8 mouse cellular contexts compared by ENCODE assay signal in genomic region chr1:119837035-119837751, GRCm38 (mm10). TPM values are rescaled to one million over a fixed set of nuclear protein-coding genes. Genes with fewer than 3 reads are reported as not detected.
DNase-seq lines count a peak whose midpoint lies in the region; ATAC-seq and TF ChIP-seq lines count a peak whose summit lies in the region.

Gene Ptpn4, minus strand, starts transcription at chr1:119837613.

- H3K9me3 ChIP-seq in embryonic facial prominence, embryonic 14.5 days (ENCODE audit: control insufficient read depth, low read length), result no peaks in the 10 kb centered on the region
- H3K9me3 ChIP-seq in limb, embryonic 13.5 days, result no peaks in the 10 kb centered on the region
- H3K9me3 ChIP-seq in midbrain, embryonic 16.5 days (replicated peaks; ENCODE audit: control insufficient read depth, low read length, poor library complexity, severe bottlenecking), result no peaks in the 10 kb centered on the region

- H3K4me2 ChIP-seq in embryonic facial prominence, embryonic 14.5 days (ENCODE audit: low read depth, low read length), result peak within 1 kb of the TSS; percentile 74
- H3K4me2 ChIP-seq in limb, embryonic 13.5 days (replicated peaks), result peak within 1 kb of the TSS; percentile 67
- H3K4me2 ChIP-seq in midbrain, embryonic 16.5 days (ENCODE audit: low read length), result peak within 1 kb of the TSS; percentile 86

- no peaks in the 10 kb centered on the region for H3K36me3 ChIP-seq in embryonic facial prominence, embryonic 14.5 days (ENCODE audit: control insufficient read depth, insufficient read depth, low read length)
- peaks cover 2% of the 10 kb centered on the region; the same call in 1 of the 2 replicates for H3K36me3 ChIP-seq in heart, adult 2 months (ENCODE audit: control insufficient read depth, insufficient read depth, low read length)
- no peaks in the 10 kb centered on the region for H3K36me3 ChIP-seq in limb, embryonic 13.5 days
- no peaks in the 10 kb centered on the region for H3K36me3 ChIP-seq in midbrain, embryonic 16.5 days (ENCODE audit: control insufficient read depth, insufficient read depth, low read length)

- peak; percentile 97 for DNase-seq in 3T3-L1 (ENCODE audit: low read depth, low spot score)
- DNase-seq in adrenal gland, postnatal 4 days (ENCODE audit: low spot score in 2 of 2), result peak; percentile 89 to 95
- DNase-seq in embryonic facial prominence, embryonic 14.5 days (ENCODE audit: low spot score), result peak; percentile 99
- peak; percentile 99 for DNase-seq in heart, adult 2 months
- DNase-seq in kidney, adult 8-10 months, result peak; percentile 99
- DNase-seq in spleen, postnatal 10 days (ENCODE audit: low spot score in 2 of 2), result peak; percentile 93 to 97

- TF ChIP-seq CTCF in heart, adult 2 months (IDR thresholded peaks at IDR 0.05), result no peak

- H3K4me3 ChIP-seq in embryonic facial prominence, embryonic 14.5 days (ENCODE audit: low read depth, low read length), result peak within 1 kb of the TSS; percentile 95
- peak within 1 kb of the TSS; percentile 91 for H3K4me3 ChIP-seq in heart, adult 2 months
- H3K4me3 ChIP-seq in limb, embryonic 13.5 days, result peak within 1 kb of the TSS; percentile 84
- peak within 1 kb of the TSS; percentile 59 for H3K4me3 ChIP-seq in midbrain, embryonic 16.5 days (ENCODE audit: low read depth, low read length)

- peak within 1 kb of the TSS; percentile 89 for H3K9ac ChIP-seq in embryonic facial prominence, embryonic 14.5 days (ENCODE audit: low read depth, low read length)
- peak within 1 kb of the TSS; percentile 89 for H3K9ac ChIP-seq in heart, adult 2 months (ENCODE audit: low read depth, low read length)
- H3K9ac ChIP-seq in limb, embryonic 13.5 days, result peak within 1 kb of the TSS; percentile 88
- H3K9ac ChIP-seq in midbrain, embryonic 16.5 days (ENCODE audit: low read depth, low read length), result peak within 1 kb of the TSS; percentile 90

- WGBS in embryonic facial prominence, embryonic 14.5 days, result under 1% methylated on average over 48 of the region's 79 CpGs
- under 1% methylated on average over 75 of the region's 79 CpGs for WGBS in heart, adult 2 months
- WGBS in limb, embryonic 13.5 days, result under 1% methylated on average over 78 of the region's 79 CpGs
- WGBS in midbrain, embryonic 16.5 days, result under 1% methylated on average over 78 of the region's 79 CpGs

- H3K4me1 ChIP-seq in embryonic facial prominence, embryonic 14.5 days (ENCODE audit: control insufficient read depth, insufficient read depth, low read length), result peaks cover 14% of the 10 kb centered on the region
- H3K4me1 ChIP-seq in heart, adult 2 months (ENCODE audit: control insufficient read depth, insufficient read depth, low read length), result no peaks in the 10 kb centered on the region; the same call in 1 of the 2 replicates
- H3K4me1 ChIP-seq in limb, embryonic 13.5 days, result peaks cover 13% of the 10 kb centered on the region
- peaks cover 14% of the 10 kb centered on the region for H3K4me1 ChIP-seq in midbrain, embryonic 16.5 days (ENCODE audit: control insufficient read depth, insufficient read depth, low read length)

- peak; percentile 82 for TF ChIP-seq POLR2A in heart, adult 2 months (IDR thresholded peaks at IDR 0.05; ENCODE audit: insufficient read depth, low read depth, low read length)

- H3K79me2 ChIP-seq in heart, adult 2 months (replicated peaks; ENCODE audit: control insufficient read depth, insufficient read depth, low read length), result no peaks in the 10 kb centered on the region

- peak within 1 kb of the TSS; percentile 88 for H3K27ac ChIP-seq in embryonic facial prominence, embryonic 14.5 days (replicated peaks; ENCODE audit: low read depth, low read length)
- peak within 1 kb of the TSS; percentile 85 for H3K27ac ChIP-seq in heart, adult 2 months
- H3K27ac ChIP-seq in limb, embryonic 13.5 days, result peak within 1 kb of the TSS; percentile 83
- peak within 1 kb of the TSS; percentile 89 for H3K27ac ChIP-seq in midbrain, embryonic 16.5 days (ENCODE audit: low read length)

- ATAC-seq in embryonic facial prominence, embryonic 14.5 days (ENCODE audit: low read depth), result peak; percentile 100
- ATAC-seq in limb, embryonic 13.5 days (ENCODE audit: low FRiP score, low read depth), result peak; percentile 100
- peak; percentile 100 for ATAC-seq in midbrain, embryonic 16.5 days

- no peaks in the 10 kb centered on the region for H3K27me3 ChIP-seq in embryonic facial prominence, embryonic 14.5 days (replicated peaks; ENCODE audit: control insufficient read depth, insufficient read depth, low read length)
- no peaks in the 10 kb centered on the region for H3K27me3 ChIP-seq in heart, adult 2 months (ENCODE audit: control insufficient read depth, insufficient read depth, low read length)
- no peaks in the 10 kb centered on the region for H3K27me3 ChIP-seq in limb, embryonic 13.5 days
- no peaks in the 10 kb centered on the region for H3K27me3 ChIP-seq in midbrain, embryonic 16.5 days (ENCODE audit: control insufficient read depth, insufficient read depth, low read depth, low read length)

- intact Hi-C loops in heart, adult 2 months (cut with DNase I), result loop anchor here (1.0 to 10.0 kb wide), 3 partner anchors 76 to 332 kb away; partner anchors contain the start of genes 3110009E18Rik, Dbi, Ralb and Tmem177

- no peak for TF ChIP-seq EP300 in heart, adult 2 months (IDR thresholded peaks at IDR 0.05; ENCODE audit: insufficient read depth, low read depth, low read length)

RNA-seq across cellular contexts. Expression of gene Ptpn4, which starts in this region (rescaled TPM):
- 10 to 100 TPM; 30.2 to 31.7 TPM for total RNA-seq in adrenal gland, postnatal 4 days (2021)
- polyA plus RNA-seq in embryonic facial prominence, embryonic 14.5 days (2014; fragmentation: Nextera tagmentation; extraction: Ambion mirVana), result 6.6 and 10.5 TPM in 2 replicates
- 10 to 100 TPM; 29.2 to 33.0 TPM for total RNA-seq in heart, adult 2 months (2021)
- 4.8 and 8.1 TPM in 2 replicates for polyA plus RNA-seq in heart, adult 2 months (2012; rRNA removed)
- polyA plus RNA-seq in limb, embryonic 13.5 days (2015; fragmentation: Nextera tagmentation; extraction: Ambion mirVana), result 3.9 and 5.0 TPM in 2 replicates
- polyA plus RNA-seq in midbrain, embryonic 16.5 days (2015; fragmentation: Nextera tagmentation; extraction: Ambion mirVana), result 7.9 and 9.3 TPM in 2 replicates

Comparison
In these comparisons a context has a peak if more than half of its experiments do, and no peak if none do; other contexts are left out.
1. Peak in every context shown above with its lines: DNase-seq, ATAC-seq, H3K4me3 ChIP-seq and H3K27ac ChIP-seq.